Mouse (Mus musculus): ENCODE results near the gene Ppfibp1.

The Ppfibp1 gene

DNA sequence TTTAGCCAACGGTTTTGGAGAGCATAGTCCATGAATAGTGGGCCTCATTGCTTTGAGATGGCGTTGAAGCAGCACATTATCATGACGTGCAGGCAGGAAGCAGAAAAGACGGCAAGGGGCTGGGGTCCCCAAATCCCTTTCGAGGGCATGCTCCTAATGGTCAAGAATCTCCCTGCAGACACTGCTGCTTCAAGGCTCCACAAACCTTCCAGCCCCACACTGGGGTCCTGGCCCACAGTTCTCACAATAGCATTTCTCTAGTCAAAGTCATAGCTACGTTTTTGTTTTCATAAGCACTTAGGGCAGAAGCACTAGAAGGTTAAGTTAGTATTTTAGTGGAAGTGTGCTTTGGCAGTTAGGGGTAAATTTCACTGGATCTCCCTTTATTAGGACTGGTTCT lies 107.6 kb downstream of the Ppfibp1 start:
- no peak for DNase-seq (ENCODE audit: low spot score)

GRCm38 (mm10) chr6:146997006-146997405 lies 108.7 kb downstream of the Ppfibp1 start:
- no peak for DNase-seq (ENCODE audit: low spot score)

DNA sequence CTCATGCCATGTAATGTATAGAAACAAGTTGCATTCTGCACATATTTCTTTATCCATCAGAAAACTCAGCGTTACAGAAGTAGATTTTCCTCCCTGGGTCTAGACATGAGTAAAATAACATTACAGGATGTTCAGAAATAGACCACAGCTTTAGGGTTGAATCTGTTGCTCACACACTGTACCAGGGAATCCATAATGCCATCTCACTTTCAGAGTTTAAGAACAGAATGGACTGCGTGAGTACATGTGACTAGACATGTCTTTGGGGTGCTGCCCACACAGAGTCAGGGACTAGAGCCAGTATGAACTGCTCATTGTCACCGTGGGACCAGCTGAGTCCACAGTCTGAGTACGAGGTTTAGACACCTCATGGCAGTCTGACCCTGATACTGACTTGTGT lies 110.4 kb downstream of the Ppfibp1 start:
- no peak for DNase-seq (ENCODE audit: low spot score)

GRCm38 (mm10) chr6:146999302-146999701 lies 111.0 kb downstream of the Ppfibp1 start:
- no peak for DNase-seq (ENCODE audit: low spot score)

DNA sequence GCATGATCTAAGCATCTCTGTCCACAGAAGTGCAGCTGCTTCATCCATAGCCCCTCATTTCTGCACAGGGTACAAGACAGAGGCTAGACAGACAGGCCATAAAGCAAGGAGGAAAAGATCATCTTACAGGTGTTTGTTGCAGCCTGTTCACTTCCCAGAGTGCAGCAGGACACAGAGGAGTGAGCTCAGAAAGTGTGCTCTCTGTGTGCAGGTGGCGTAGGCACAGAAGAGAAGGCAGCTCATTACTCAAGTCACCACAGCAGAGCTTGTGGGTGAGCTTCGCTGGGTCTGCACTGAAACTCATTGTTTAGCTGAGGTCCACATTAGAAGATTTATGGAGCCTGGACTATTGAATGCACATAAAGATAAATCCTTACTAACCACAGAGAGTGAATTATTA lies 111.5 kb downstream of the Ppfibp1 start:
- DNase-seq (ENCODE audit: low spot score), result no peak

GRCm38 (mm10) chr6:147008148-147008547 lies 119.9 kb downstream of the Ppfibp1 start:
- no peak for DNase-seq (ENCODE audit: low spot score)

- DNase-seq (ENCODE audit: low spot score), result no peak
These were observed 122.1 kb downstream of the Ppfibp1 start for GRCm38 (mm10) chr6:147010358-147010757.

- no peak for DNase-seq (ENCODE audit: low spot score)
These were observed 122.7 kb downstream of the Ppfibp1 start for GRCm38 (mm10) chr6:147010811-147011520.

- no peak for DNase-seq (ENCODE audit: low spot score)
These were observed 123.3 kb downstream of the Ppfibp1 start for GRCm38 (mm10) chr6:147011555-147011954.

- no peak for DNase-seq (ENCODE audit: low spot score)
These were observed 123.7 kb downstream of the Ppfibp1 start for GRCm38 (mm10) chr6:147011977-147012376.

GRCm38 (mm10) chr6:147013546-147013945 lies 125.3 kb downstream of the Ppfibp1 start:
- DNase-seq (ENCODE audit: low spot score), result no peak

GRCm38 (mm10) chr6:147017906-147018305 lies 129.6 kb downstream of the Ppfibp1 start:
- DNase-seq (ENCODE audit: low spot score), result no peak

DNA sequence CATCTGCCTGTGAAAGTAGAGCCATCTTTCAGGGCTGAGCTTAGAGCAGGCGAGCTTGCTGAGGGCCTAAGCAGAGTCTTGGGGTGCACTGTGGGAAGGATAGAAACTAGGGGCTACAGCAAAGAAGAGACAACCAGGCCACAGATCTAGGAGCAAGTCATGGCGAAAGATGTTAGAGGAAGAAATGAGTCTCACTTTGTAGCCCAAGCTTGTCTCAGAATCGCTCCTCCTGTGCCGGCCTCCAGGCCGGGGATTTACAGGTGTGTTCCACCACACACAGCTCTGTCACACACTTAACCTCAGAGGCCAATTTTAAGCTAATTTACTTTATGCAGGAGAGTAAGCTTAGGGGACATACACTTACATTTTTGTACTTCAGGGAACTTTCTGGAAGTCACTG lies 130.1 kb downstream of the Ppfibp1 start:
- no peak for DNase-seq (ENCODE audit: low spot score)

DNA sequence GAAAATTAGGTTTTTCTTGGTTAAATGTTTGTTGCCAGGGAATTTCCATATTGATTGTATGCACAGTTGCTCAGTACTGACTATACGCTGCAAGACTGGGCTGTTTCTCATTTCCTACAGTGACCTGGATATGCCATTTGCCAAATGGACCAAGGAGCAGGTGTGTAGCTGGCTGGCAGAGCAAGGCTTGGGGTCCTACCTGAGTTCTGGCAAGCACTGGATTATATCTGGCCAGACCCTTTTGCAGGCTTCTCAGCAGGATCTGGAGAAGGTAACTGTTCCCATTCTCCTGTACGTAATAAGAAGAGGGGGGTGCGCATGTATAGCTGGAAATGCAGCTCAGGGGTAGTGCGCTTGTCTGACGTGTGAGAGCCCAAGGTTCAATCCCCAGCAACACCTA lies 132.9 kb downstream of the Ppfibp1 start:
- no peak for DNase-seq (ENCODE audit: low spot score)

DNA sequence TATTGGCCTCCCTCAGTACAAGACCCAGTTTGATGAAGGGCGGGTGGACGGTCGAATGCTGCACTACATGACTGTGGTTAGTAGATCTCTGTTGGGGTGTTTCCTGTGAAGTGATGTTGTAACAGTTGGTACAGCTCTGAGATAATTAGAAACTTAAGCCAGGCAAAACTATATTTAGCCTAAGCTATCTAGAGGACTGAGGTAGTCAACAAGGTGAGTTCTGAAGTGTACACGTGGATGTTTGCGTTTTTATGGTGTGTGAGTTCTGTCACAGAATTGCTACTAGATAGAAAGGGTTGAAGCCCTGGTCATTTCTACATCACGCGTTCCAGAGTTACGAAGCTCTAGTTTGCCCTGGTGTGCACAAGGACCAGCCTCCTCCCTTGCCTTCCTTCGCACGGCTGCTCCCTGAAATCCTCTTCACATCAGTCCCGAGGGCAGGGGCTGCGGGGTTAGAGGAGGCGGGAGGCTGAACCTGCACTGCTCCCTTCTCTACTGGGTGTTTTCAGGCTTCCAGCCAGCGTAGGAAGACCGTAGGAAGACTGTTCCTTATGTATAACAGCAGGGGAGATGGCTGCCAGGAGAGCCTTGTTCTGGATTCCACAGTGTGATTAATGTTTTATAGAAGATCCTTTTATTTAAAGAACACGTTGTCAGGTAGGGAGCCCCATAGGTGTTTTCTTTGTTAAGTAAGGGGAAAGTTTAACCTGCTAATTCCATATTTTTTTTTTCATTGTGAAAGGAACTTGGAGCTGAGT lies 134.3 kb downstream of the Ppfibp1 start:
- DNase-seq (ENCODE audit: low spot score), result no peak

DNA sequence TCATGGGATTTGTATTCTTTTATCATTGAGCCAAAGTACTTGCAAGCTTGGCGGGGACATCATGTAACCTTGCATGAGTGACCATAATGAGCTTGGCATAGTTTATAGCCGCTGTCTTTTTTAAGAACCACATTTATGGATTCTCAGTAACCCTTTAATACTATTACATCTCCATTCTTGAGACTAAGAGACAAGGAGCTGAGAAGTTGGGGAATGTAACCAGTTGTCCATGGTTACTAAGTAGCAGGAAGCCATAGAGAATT lies 134.8 kb downstream of the Ppfibp1 start:
- DNase-seq (ENCODE audit: low spot score), result no peak

DNA sequence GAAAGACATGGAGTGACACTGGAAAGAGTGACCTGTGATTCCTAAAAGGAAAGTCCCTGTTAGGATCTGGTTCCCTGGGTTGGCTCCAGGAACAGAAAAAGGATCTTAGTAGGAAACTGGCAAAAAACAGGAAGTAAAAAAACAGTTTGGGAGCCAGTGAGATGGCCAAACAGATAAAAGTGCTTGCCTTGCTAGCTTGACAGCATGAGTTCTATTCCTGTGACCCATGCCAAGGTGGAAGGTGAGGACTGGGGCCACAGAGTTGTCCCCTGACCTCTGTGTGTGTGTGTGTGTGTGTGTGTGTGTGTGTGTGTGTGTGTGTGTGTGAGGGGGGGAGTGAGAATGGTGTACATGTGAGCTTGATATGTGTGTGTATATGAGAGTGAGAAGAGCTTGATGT lies 135.3 kb downstream of the Ppfibp1 start:
- DNase-seq (ENCODE audit: low spot score), result no peak

- DNase-seq (ENCODE audit: low spot score), result no peak
These were observed 136.5 kb downstream of the Ppfibp1 start for GRCm38 (mm10) chr6:147024761-147025160.

- DNase-seq (ENCODE audit: low spot score), result no peak
These were observed 140.1 kb downstream of the Ppfibp1 start for GRCm38 (mm10) chr6:147028396-147028795.

GRCm38 (mm10) chr6:147029591-147029990 lies 141.3 kb downstream of the Ppfibp1 start:
- DNase-seq (ENCODE audit: low spot score), result no peak

- DNase-seq (ENCODE audit: low spot score), result no peak
These were observed 142.0 kb downstream of the Ppfibp1 start for GRCm38 (mm10) chr6:147030096-147030885.

GRCm38 (mm10) chr6:147032303-147032925 lies 144.1 kb downstream of the Ppfibp1 start, which contains the start of gene Rep15:
Gene Rep15 (plus strand): TSS chr6:147032584.
- no peak for DNase-seq (ENCODE audit: low spot score)
